Mouse (Mus musculus) cortical plate, adult 2 months (tissue): ENCODE results near the gene Gm14137. TPM values are rescaled to one million over a fixed set of nuclear protein-coding genes. Genes with fewer than 3 reads are reported as not detected.
A peak's percentile ranks its signal among the peaks of the same experiment; 100 is the strongest.

Experiments
- H3K27ac ChIP-seq: fragments of 200-500 bp; 2 replicates; pipeline ENCODE4 v1.5.1; 2012; ENCODE audit warnings: low read length, control low read depth, inconsistent platforms; ENCODE audit not compliant: insufficient read depth
- H3K4me1 ChIP-seq: fragments of 200-500 bp; 2 replicates; pipeline ENCODE4 v1.6.1; 2011; ENCODE audit warnings: low read length; ENCODE audit not compliant: control insufficient read depth, insufficient read depth
- H3K4me3 ChIP-seq: fragments of 200-500 bp; 2 replicates; pipeline ENCODE4 v1.5.1; 2011; ENCODE audit warnings: mild to moderate bottlenecking, low read length, control low read depth; ENCODE audit not compliant: insufficient read depth
- CTCF ChIP-seq: fragments of 200-500 bp; IDR thresholded peaks from 2 replicates; pipeline ENCODE4 v1.5.1; 2011; ENCODE audit warnings: mild to moderate bottlenecking, control low read depth, low read length; ENCODE audit not compliant: insufficient read depth; ENCODE audit errors: extremely low read depth
- POLR2A ChIP-seq: fragments of 200-500 bp; IDR thresholded peaks from 2 replicates; pipeline ENCODE4 v1.6.1; 2011; ENCODE audit warnings: mild to moderate bottlenecking, low read length, control low read depth; ENCODE audit not compliant: insufficient read depth; ENCODE audit errors: extremely low read depth
- polyA plus RNA-seq: library from polyadenylated mRNA; depleted of rRNA; stranded (reverse); fragments of >200 nt; gene quantifications from 2 replicates; pipeline ENCODE4 v1.2.3, GENCODE M21; 2012

Gm14137 gene
- polyA plus RNA-seq, 1 experiment, result not detected

DNA sequence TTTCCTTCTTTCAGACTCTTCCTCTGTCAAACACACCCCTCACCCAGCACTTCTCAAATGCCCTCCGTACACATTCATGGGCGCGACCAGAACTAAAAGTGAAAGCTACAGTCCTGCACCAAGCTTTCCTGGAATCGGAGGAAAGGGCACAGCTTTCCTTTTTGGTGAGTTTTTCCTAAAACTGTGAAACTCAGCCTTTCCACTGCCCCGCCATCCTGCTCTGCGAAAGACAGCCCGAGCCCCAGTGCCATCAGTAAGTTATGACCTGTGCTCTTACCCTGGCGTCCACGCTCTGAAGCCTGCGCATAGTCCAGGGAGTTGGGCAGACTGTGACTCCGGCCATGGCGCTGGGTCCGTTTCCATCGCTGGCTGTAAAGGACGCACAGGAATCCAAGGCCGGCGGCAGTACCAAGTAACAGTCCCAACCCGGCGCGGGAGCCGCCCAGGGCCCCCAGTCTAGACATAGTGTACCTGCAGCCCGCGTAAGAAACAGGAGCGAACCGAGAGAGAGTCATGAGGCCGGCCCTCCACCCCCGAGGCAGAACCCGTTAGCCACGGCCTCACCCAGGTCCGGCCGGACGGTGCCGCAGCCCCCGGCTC is 18.1 kb upstream of the Gm14137 start:
- no peak overlapping the region for H3K27ac ChIP-seq
- H3K4me3 ChIP-seq, result peak overlapping the region; percentile 60
- peaks cover 1% of the 10 kb centered on the region; the same call in 1 of the 2 replicates for H3K4me1 ChIP-seq
- TF ChIP-seq CTCF (no peak), POLR2A (no peak)

GRCm38 (mm10) chr2:119156681-119157572 is 17.4 kb upstream of the Gm14137 start, which contains the start of gene Rmdn3:
Gene Rmdn3, minus strand, starts transcription at chr2:119157034.
- Histone ChIP-seq H3K27ac (no peak within 1 kb of the TSS), H3K4me1 (peaks cover 1% of the 10 kb centered on the region; the same call in 1 of the 2 replicates), H3K4me3 (peak within 1 kb of the TSS; percentile 60)
- TF ChIP-seq POLR2A (peak; percentile 89), CTCF (no peak)

DNA sequence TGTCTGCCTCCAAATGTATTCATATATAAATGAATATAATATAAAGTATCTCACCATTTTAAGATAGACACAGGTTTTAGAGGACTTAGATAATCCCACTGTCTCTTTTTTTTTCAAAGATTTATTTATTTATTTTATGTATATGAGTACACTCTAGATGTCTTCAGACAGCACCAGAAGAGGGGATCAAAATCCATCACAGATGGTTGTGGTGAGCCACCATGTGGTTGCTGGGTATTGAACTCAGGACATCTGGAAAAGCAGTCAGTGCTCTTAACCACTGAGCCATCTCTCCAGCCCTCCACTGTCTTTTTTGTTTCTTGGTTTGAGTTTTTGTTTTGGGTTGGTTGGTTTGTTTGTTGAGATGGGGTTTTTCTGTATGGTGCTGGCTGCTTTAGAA is 16.5 kb upstream of the Gm14137 start:
- no peak for TF ChIP-seq CTCF
- TF ChIP-seq POLR2A, result no peak
- H3K4me1 ChIP-seq, result peaks cover 1% of the 10 kb centered on the region; the same call in 1 of the 2 replicates
- no peak overlapping the region for H3K27ac ChIP-seq
- H3K4me3 ChIP-seq, result no peak overlapping the region; the same call in 1 of the 2 replicates

DNA sequence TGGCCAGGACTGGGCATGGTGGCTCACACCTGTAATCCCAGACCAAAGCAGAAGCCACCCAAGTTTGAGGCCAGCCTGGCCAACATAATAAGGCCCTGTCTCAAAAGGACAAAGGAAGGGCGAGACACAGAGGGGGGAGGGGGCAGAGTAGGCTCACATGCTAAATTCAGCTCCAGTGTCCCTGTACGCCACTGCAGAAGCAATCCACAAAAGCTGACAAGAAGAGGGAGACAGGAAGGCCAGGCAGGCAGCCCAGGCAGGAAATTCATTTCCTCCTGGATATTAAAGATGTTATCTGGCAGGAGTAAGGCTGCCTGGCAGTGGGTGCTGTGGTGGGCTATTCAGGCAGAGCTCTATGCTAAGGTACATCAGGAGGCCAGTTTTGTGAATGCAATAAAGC is 13.1 kb upstream of the Gm14137 start:
- TF ChIP-seq POLR2A (no peak), CTCF (no peak)
- Histone ChIP-seq H3K27ac (no peak overlapping the region), H3K4me3 (no peak overlapping the region), H3K4me1 (no peaks in the 10 kb centered on the region)

- Histone ChIP-seq H3K27ac (no peak overlapping the region), H3K4me3 (no peak overlapping the region), H3K4me1 (peaks cover 4% of the 10 kb centered on the region; the same call in 1 of the 2 replicates)
- no peak for TF ChIP-seq POLR2A
- no peak for TF ChIP-seq CTCF
Measured at GRCm38 (mm10) chr2:119163135-119163534, 11.2 kb upstream of the Gm14137 start.

DNA sequence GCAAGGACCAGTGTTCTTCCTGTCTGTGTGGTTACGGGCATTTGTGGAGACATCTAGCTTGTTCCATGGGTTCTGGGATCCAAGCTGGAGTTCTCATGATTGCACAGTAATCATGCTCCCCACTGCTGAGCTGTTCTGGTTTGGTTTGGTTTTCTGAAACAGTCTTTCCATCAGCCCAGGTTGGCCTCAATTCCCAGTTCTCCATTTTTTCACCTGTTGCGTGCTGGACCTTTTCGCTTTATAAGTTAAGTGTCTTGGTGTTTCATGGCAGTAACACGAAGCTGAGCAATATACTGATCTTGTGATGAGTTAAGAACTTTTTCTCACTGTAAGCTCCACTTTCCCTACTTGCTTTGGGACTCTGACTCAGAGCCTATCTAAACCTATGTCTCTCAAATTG is 10.3 kb upstream of the Gm14137 start:
- H3K27ac ChIP-seq, result no peak overlapping the region
- H3K4me3 ChIP-seq, result no peak overlapping the region
- H3K4me1 ChIP-seq, result peaks cover 4% of the 10 kb centered on the region; the same call in 1 of the 2 replicates
- TF ChIP-seq CTCF, result no peak

DNA sequence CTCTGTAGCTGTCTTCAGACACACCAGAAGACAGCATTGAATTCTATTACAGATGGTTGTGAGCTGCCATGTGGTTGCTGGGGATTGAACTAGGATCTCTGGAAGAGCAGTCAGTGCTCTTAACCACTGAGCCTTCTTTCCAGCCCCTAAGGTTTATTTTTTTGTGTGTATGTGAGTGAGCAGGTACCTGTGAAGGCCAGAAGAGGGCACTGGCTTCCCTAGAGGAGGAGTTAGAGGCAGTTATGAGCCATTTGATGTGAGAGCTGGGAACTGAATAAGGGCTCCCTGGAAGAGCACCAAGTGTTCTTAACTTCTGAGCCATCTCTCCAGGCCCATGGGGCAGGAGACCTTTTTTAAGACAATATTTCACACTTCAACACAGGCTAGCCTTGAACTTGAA is 8.9 kb upstream of the Gm14137 start:
- no peak for TF ChIP-seq POLR2A
- TF ChIP-seq CTCF, result no peak
- no peak overlapping the region for H3K27ac ChIP-seq
- no peak overlapping the region for H3K4me3 ChIP-seq
- peaks cover 4% of the 10 kb centered on the region; the same call in 1 of the 2 replicates for H3K4me1 ChIP-seq

GRCm38 (mm10) chr2:119166901-119167865 is 7.1 kb upstream of the Gm14137 start, which contains the start of gene Gchfr:
Gene Gchfr, plus strand, starts transcription at chr2:119167773.
- TF ChIP-seq POLR2A, result no peak
- TF ChIP-seq CTCF, result no peak
- Histone ChIP-seq H3K4me1 (peaks cover 4% of the 10 kb centered on the region; the same call in 1 of the 2 replicates), H3K27ac (no peak within 1 kb of the TSS), H3K4me3 (peak within 1 kb of the TSS; percentile 38)

DNA sequence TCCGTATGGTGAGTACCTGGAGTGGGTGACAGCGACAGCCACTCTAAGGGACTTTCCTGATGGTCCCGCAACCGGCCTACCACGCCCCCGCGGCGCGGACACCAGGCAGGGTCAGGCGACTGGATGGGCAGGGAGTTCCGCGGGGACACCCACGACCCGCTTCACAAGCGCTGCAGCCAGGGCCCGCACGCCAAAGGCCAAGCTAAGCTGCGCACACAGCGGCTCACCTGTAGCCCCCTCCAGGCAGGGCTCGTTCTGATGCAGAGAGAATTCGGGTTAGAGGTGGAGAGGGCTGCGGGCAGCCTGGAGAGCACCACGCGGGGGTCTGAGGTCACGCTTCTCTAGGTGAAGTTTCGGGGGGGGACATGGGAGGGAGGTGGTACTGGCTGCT is 6.4 kb upstream of the Gm14137 start:
- H3K27ac ChIP-seq, result no peak overlapping the region
- TF ChIP-seq POLR2A (no peak), CTCF (no peak)
- peak overlapping the region; percentile 38 for H3K4me3 ChIP-seq
- H3K4me1 ChIP-seq, result peaks cover 4% of the 10 kb centered on the region; the same call in 1 of the 2 replicates
